Mouse (Mus musculus) layer of hippocampus, postnatal 10 days (tissue): Measurements from ENCODE around the gene Ddc. TPM values are rescaled to one million over a fixed set of nuclear protein-coding genes. Genes with fewer than 3 reads are reported as not detected.

Experiments used
- DNase-seq, 2 experiments: peaks; one replicate each; pipeline ENCODE4 v3.0.0; 2021; ENCODE audit warnings: low spot score in 2 of 2
- long read RNA-seq: library from polyadenylated mRNA; stranded (forward); transcript quantifications from one replicate; pipeline ENCODE4 v2.0.0, GENCODE M21; 2023
- total RNA-seq, 2 experiments: library from RNA; stranded (reverse); gene quantifications; 2 replicates each; pipeline ENCODE4 v1.2.3; 2021

Ddc gene
- 1 to 10 TPM; 7.1 to 8.9 TPM for total RNA-seq
- long read RNA-seq, partial matches to known transcripts, result 0 of 1 reads
- long read RNA-seq, other reads (novel, unspliced or antisense), result 0 of 1 reads

DNA sequence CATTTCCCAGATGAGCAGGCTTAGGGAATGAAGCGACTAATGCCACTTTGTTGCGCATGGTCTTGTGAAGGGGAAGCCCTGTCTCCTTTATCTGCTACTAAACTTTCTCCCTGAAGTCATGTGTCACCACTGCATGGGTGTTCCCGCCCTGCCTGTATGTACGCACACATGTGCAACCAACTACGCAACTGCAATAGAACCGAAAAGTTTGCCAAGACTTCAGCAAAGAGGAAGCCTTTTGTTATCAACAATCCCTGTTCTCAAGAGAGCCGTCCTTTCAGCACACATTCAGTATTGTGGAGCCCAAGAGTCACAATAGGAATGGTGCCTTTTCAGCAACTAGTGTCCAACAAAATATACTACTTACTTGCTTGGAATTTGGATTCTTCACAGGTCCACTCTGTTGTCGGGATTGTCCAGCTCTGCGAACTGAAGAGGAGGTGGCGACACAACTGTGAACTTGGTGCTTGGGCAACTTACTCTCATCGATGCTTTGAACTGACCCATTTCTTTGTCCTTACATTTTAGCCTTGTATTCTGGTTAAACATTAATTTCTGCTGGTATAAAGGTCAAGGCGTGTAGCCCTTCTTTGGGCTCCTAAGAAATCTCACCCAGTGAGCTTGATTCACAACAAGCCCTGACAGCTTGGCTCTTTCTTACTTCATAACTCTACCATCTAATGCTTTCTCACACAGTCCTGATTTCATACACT lies at the start of gene Ddc:
Gene Ddc, minus strand, starts transcription at position 500 of the 713 bp plus-strand sequence.
- no peak for DNase-seq

GRCm38 (mm10) chr11:11945766-11946165 lies 47.8 kb upstream of the Ddc start:
- no peak for DNase-seq

DNA sequence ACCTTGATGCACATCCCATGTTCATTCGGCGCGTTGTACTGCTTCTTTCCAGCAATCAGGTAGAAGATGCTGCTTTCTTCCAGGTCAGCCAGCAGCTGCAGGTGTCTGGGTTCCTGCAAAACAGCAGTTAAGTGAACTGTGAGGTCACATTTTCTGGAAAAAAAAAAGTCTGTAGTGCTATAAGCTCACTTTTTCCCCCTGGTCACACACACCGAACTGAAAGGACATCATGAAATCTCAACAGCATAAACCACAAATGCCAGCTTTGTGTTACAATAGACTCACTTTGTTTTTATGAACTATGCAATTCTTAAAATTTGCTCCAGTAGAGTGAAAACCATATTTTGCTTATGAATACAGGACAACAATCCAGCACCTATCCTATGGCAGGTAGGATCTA lies 46.9 kb upstream of the Ddc start:
- no peak for DNase-seq

GRCm38 (mm10) chr11:11944082-11944349 lies 46.1 kb upstream of the Ddc start:
- DNase-seq, result no peak

GRCm38 (mm10) chr11:11943240-11944081 lies 45.5 kb upstream of the Ddc start:
- no peak for DNase-seq

DNA sequence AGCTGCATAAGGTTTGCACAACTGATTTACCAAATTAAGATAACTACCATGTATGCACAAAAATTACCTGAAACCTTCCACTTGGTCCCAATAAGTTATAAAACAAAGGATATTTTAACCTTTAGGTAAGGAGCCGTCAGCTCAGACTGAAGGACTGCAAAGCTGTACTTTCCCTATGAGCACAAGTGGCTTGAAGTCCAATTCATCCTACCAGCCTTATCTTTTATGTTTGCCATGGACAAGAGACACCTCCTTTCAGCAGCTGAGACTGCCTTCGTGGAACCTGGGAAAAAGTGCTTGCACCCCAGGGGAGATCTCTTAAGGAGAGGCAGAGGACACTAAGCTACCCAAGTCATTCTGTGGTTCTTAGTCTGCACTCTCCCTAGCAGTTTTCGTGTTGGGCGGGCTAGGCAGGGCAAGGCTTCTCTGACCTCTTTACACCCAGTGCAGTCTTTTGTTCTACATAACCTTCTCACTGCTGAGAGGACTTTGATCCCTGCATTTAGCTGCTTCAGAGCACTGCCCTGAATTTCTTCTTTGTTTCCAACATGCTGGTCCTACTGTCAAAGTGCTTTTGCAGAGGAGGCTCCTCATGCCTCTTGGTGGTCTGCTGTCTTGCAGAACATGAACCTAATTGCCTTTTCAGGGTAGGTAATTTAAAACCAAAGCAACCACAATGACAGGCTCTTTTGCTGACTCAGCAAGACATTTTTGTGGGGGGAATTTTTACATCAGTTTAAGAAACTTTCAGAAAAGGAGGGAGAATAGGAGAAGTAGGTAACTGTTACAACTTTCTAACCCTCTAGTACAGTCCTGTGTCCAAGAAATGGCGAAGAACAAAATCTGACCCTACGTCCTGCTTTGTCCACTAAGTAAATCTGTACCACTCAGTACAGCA lies 44.6 kb upstream of the Ddc start:
- DNase-seq, result no peak

DNA sequence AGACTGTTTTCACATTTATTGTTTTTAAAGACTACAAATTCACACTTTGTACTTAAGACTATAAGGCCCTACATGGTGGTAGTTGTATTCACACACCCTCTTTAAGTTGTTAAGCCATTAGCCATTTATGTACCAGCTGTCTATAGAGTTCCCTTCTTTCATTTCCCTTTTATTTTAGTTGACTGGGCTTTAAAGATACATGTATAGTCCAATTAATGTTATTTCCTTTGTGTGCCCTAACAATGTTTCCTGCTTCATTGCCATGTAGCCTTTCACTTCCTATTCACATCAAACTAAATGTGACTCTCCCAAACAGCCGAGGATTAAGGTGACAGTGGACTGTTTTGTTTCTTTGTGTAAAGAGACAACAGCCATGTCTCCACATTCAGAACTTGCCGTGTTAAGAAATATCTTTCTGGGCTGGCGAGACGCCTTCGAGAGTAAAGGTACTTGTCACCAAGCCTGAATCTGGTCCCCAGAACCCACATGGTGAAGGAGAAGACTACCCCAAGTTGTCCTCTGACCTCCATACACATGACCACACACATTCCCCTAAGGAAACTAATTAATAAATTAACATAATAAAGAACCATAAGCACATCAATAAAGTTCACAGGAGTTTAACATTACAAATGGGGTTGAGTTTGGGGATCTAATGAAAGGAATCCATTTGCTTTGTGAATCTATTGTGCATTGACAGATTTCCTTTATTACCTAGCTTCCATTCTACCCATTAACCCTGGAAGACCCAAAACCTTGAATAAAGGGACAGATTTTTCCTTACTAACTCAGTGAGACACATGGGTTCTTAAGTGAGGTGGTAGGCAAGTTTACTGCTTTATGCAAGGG lies 43.1 kb upstream of the Ddc start:
- DNase-seq, result no peak

- no peak for DNase-seq
These were observed 41.7 kb upstream of the Ddc start for GRCm38 (mm10) chr11:11939611-11940010.

GRCm38 (mm10) chr11:11938591-11938990 lies 40.6 kb upstream of the Ddc start:
- no peak for DNase-seq

- DNase-seq, result no peak
These were observed 39.5 kb upstream of the Ddc start for GRCm38 (mm10) chr11:11937340-11938030.

DNA sequence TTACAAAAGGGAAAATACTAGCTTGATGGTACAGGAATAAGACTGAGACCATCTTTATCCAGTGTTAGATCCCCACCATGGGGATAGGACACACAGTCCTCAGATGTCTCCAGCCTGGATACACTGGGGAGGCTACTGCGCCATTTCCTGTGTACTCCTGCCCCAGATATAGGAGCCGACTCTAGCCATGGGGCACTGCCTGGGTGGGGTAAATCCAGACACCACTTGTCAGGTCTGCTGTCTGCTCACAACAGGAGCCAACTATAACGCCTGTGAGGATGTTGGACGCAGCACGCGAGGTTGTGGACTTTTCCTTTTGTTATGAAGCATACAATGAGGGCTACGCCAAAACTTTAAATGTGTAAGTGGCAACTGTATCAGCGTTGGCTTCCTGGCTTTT lies 36.9 kb upstream of the Ddc start:
- no peak for DNase-seq

GRCm38 (mm10) chr11:11932102-11932789 lies 34.3 kb upstream of the Ddc start:
- DNase-seq, result no peak

DNA sequence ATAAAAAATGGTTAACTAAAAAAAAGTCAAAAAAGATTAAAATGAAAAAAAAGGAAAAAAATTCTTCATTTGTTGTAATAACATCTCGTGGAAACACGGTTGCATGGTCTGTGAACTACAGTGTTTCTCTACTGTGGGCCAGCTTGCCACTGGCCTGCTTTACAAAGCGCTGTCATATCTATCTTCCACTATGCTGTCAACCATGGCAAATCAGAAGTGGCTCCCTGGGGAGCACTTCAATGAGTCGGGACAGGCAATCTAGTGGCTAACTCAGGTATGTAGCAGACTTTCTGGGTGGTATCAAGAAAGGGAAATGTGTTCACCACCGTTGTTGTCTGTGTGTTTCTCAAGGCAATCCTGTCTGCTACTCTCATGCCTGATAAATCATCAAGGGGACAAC lies 33.7 kb upstream of the Ddc start:
- no peak for DNase-seq

DNA sequence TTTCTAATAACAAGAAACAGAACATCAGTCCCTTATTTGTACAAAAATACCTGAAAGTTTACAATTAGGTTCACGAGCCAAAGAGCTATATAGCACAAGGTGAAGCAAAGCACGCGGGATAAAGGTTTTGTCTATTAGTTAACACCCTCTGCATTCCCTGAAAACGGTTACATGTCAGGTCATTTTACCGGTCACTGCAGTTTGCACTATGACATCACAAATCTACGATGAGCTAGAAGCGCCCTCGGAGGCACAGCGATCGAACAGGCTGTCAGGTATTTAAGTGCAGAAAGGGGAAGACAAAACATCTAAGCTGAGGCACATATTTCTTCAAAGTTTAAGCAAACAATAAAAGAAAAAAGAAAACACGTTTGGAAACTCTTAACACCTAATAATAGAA lies 32.6 kb upstream of the Ddc start:
- no peak for DNase-seq

DNA sequence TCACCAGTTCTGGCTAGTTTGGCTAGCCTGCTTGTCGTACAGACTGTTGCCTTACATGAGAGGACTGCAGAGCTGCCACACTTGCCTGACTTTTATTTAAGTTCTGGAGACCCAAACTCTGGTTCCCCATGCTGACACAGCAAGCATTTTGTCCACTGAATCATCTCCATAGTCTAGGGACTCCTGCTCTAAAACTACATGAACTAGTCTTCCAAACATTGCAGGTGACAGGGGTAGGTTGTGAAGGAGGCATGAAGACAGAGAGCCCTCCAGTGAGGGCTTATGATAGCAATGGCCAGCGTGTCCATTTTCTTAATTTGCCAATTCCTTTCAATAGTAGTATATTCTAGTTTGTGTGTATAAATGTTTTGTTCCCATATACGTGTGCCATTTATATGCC lies 31.1 kb upstream of the Ddc start:
- DNase-seq, result no peak

GRCm38 (mm10) chr11:11928586-11928985 lies 30.6 kb upstream of the Ddc start:
- DNase-seq, result no peak

GRCm38 (mm10) chr11:11923900-11924299 lies 26.0 kb upstream of the Ddc start:
- no peak for DNase-seq

GRCm38 (mm10) chr11:11923345-11923744 lies 25.4 kb upstream of the Ddc start:
- DNase-seq, result no peak

- no peak for DNase-seq
These were observed 24.2 kb upstream of the Ddc start for GRCm38 (mm10) chr11:11922106-11922505.
